Mouse (Mus musculus): ENCODE results near the gene Tcam1.

- no peak for TF ChIP-seq CTCF (IDR thresholded peaks at IDR 0.05)
- TF ChIP-seq EP300 (IDR thresholded peaks at IDR 0.05): no peak
These were observed 11.5 kb upstream of the Tcam1 start for GRCm38 (mm10) chr11:106264988-106265387.
